Mouse (Mus musculus) ES-E14 (cell line): ENCODE data around the gene Tmem108. TPM values are rescaled to one million over a fixed set of nuclear protein-coding genes. Genes with fewer than 3 reads are reported as not detected.

Source experiments
- DNase-seq: peaks from one replicate; pipeline ENCODE4 v3.0.0-alpha.2; 2013; ENCODE audit warnings: low read depth, low spot score
- H3K27ac ChIP-seq: 2 replicates; pipeline ENCODE4 v1.5.1; 2012; ENCODE audit warnings: low read depth, mild to moderate bottlenecking, low read length, moderate library complexity, mixed read lengths; ENCODE audit not compliant: poor library complexity, insufficient read depth, severe bottlenecking
- H3K36me3 ChIP-seq: 2 replicates; pipeline ENCODE4 v1.6.1; 2012; ENCODE audit warnings: mild to moderate bottlenecking, low read length, moderate library complexity, mixed read lengths; ENCODE audit not compliant: control insufficient read depth, poor library complexity, insufficient read depth, severe bottlenecking
- H3K4me1 ChIP-seq, 2 experiments: fragments of 150-350 bp in 1 of 2; sonication (generic) in 1 of 2; 2 replicates each; pipeline ENCODE4 v1.6.1; 2012; ENCODE audit warnings: low read length in 2 of 2, mild to moderate bottlenecking in 1 of 2, mixed read lengths in 1 of 2; ENCODE audit not compliant: control insufficient read depth in 2 of 2, insufficient read depth in 2 of 2, poor library complexity in 1 of 2
- H3K4me3 ChIP-seq, 2 experiments: fragments of 150-350 bp in 1 of 2; sonication (generic) in 1 of 2; 2 replicates each; pipeline ENCODE4 v1.5.1; 2012; ENCODE audit warnings: low read length in 2 of 2, low read depth in 1 of 2, mild to moderate bottlenecking in 1 of 2, mixed read lengths in 1 of 2; ENCODE audit not compliant: insufficient read depth in 1 of 2, poor library complexity in 1 of 2, severe bottlenecking in 1 of 2
- H3K9ac ChIP-seq: 2 replicates; pipeline ENCODE4 v1.6.1; 2012; ENCODE audit warnings: low read depth, mild to moderate bottlenecking, low read length, mixed read lengths; ENCODE audit not compliant: poor library complexity, insufficient read depth, severe bottlenecking
- H3K9me3 ChIP-seq: fragments of 150-350 bp; sonication (generic); 2 replicates; pipeline ENCODE4 v1.6.1; 2012; ENCODE audit warnings: low read depth, mild to moderate bottlenecking, low read length; ENCODE audit not compliant: control insufficient read depth, insufficient read depth
- CHD2 ChIP-seq: IDR thresholded peaks from 2 replicates; pipeline ENCODE4 v1.6.1; 2014; ENCODE audit warnings: mild to moderate bottlenecking, low read depth, low read length, inconsistent platforms
- HCFC1 ChIP-seq: IDR thresholded peaks from 2 replicates; pipeline ENCODE4 v1.6.1; 2012; ENCODE audit warnings: low read length, inconsistent platforms, borderline replicate concordance; ENCODE audit not compliant: insufficient read depth
- MAFK ChIP-seq: IDR thresholded peaks from 2 replicates; pipeline ENCODE4 v1.6.1; 2014; ENCODE audit warnings: mild to moderate bottlenecking, low read depth, low read length, inconsistent platforms; ENCODE audit not compliant: insufficient read depth
- ZC3H11A ChIP-seq: IDR thresholded peaks from 2 replicates; pipeline ENCODE4 v1.6.1; 2012; ENCODE audit warnings: low read depth, mild to moderate bottlenecking, inconsistent platforms, low read length, borderline replicate concordance
- ZNF384 ChIP-seq: IDR thresholded peaks from 2 replicates; pipeline ENCODE4 v1.6.1; 2012; ENCODE audit warnings: low read depth, low read length, inconsistent platforms
- in situ Hi-C, 2 experiments: fragments of 600-800 bp; cut with MboI; formaldehyde crosslinking; loops; one replicate each; pipeline ENCODE4 v1.15.1; 2025; ENCODE audit warnings: low sequenced_read_pairs in 2 of 2, inconsistent platforms in 1 of 2; ENCODE audit not compliant: unreplicated experiment in 2 of 2
- total RNA-seq: library from RNA; depleted of rRNA; stranded (reverse); fragments of 300-350 nt; gene quantifications from 2 replicates; pipeline ENCODE4 v1.2.3, GENCODE M21; 2012

Gene Tmem108
- total RNA-seq, 1 experiment, result 3.1 TPM

- no peak for DNase-seq
- Histone ChIP-seq H3K36me3 (no peaks in the 10 kb centered on the region), H3K9me3 (no peaks in the 10 kb centered on the region), H3K4me1 (peaks cover 0 to 7% of the 10 kb centered on the region in 2 experiments; a peak in 1 of 4 replicates), H3K27ac (no peak overlapping the region), H3K9ac (no peak overlapping the region), H3K4me3 (no peak overlapping the region)
- in situ Hi-C loops, result no loop called here
- TF ChIP-seq HCFC1 (no peak), ZNF384 (no peak), ZC3H11A (no peak), MAFK (no peak), CHD2 (no peak)
Measured at GRCm38 (mm10) chr9:103501861-103502364, 259.7 kb downstream of the Tmem108 start.

GRCm38 (mm10) chr9:103499366-103499765 lies 262.3 kb downstream of the Tmem108 start:
- in situ Hi-C loops, result loop anchor here (10.0 to 25.0 kb wide), 3 partner anchors 255 to 495 kb away; partner anchors contain the start of gene Tmem108 (in 1 of the 2)
- Histone ChIP-seq H3K36me3 (no peaks in the 10 kb centered on the region), H3K4me1 (peaks cover 0 to 5% of the 10 kb centered on the region in 2 experiments; a peak in 1 of 4 replicates), H3K9ac (no peak overlapping the region), H3K9me3 (no peaks in the 10 kb centered on the region), H3K27ac (no peak overlapping the region), H3K4me3 (no peak overlapping the region)
- DNase-seq, result no peak
- TF ChIP-seq ZC3H11A, result no peak
- TF ChIP-seq ZNF384, result no peak
- TF ChIP-seq HCFC1, result no peak
- no peak for TF ChIP-seq MAFK
- TF ChIP-seq CHD2, result no peak

GRCm38 (mm10) chr9:103498699-103499098 lies 262.9 kb downstream of the Tmem108 start:
- Histone ChIP-seq H3K27ac (no peak overlapping the region), H3K4me1 (peaks cover 0 to 5% of the 10 kb centered on the region in 2 experiments; a peak in 1 of 4 replicates), H3K4me3 (no peak overlapping the region), H3K9ac (no peak overlapping the region), H3K36me3 (no peaks in the 10 kb centered on the region), H3K9me3 (no peaks in the 10 kb centered on the region)
- TF ChIP-seq ZNF384 (no peak), HCFC1 (no peak), ZC3H11A (no peak), CHD2 (no peak), MAFK (no peak)
- in situ Hi-C loops, result loop anchor here (10.0 to 25.0 kb wide), 3 partner anchors 256 to 496 kb away; partner anchors contain the start of gene Tmem108 (in 1 of the 2)
- no peak for DNase-seq

GRCm38 (mm10) chr9:103495391-103495790 lies 266.2 kb downstream of the Tmem108 start:
- no peaks in the 10 kb centered on the region for H3K9me3 ChIP-seq
- no peak overlapping the region for H3K27ac ChIP-seq
- in situ Hi-C loops, result loop anchor here (10.0 to 25.0 kb wide), 3 partner anchors 259 to 499 kb away; partner anchors contain the start of gene Tmem108 (in 1 of the 2)
- H3K36me3 ChIP-seq, result no peaks in the 10 kb centered on the region
- no peak for TF ChIP-seq HCFC1
- TF ChIP-seq CHD2, result no peak
- no peak for DNase-seq
- no peak overlapping the region for H3K4me3 ChIP-seq
- H3K9ac ChIP-seq, result no peak overlapping the region
- H3K4me1 ChIP-seq, result no peaks in the 10 kb centered on the region
